Mouse (Mus musculus): ENCODE results near the gene Hist1h4b. TPM values are rescaled to one million over a fixed set of nuclear protein-coding genes. Genes with fewer than 3 reads are reported as not detected.
A peak's percentile ranks its signal among the peaks of the same experiment; 100 is the strongest.

Gene Hist1h4b
- polyA plus RNA-seq, 2 experiments, result 4.4 to 26.6 TPM

- DNase-seq (ENCODE audit: low spot score) (no peak), ATAC-seq (ENCODE audit: low FRiP score, low read depth) (no peak)
- Histone ChIP-seq H3K36me3 (ENCODE audit: control insufficient read depth, insufficient read depth, low read length) (no peaks in the 10 kb centered on the region), H3K4me3 (replicated peaks; ENCODE audit: low read length) (no peak overlapping the region), H3K9me3 (ENCODE audit: control insufficient read depth, low read length) (no peaks in the 10 kb centered on the region), H3K27ac (replicated peaks; ENCODE audit: low read depth, low read length) (0 out of 2 replicates have a peak overlapping the region, but pooled peaks have one; percentile 10), H3K9ac (ENCODE audit: low read depth, low read length, severe bottlenecking) (no peak overlapping the region), H3K4me1 (ENCODE audit: control insufficient read depth, insufficient read depth, low read length) (peaks cover 22% of the 10 kb centered on the region), H3K4me2 (replicated peaks; ENCODE audit: low read depth, low read length, severe bottlenecking) (no peak overlapping the region), H3K27me3 (ENCODE audit: control insufficient read depth, insufficient read depth, low read length) (no peaks in the 10 kb centered on the region)
- 79% methylated on average over 3 of the region's 3 CpGs for WGBS
- TF ChIP-seq POLR2A (IDR thresholded peaks at IDR 0.05; ENCODE audit: borderline replicate concordance, extremely low read depth, insufficient read depth, insufficient read length), result no peak
Measured at GRCm38 (mm10) chr13:23759251-23759771, 2.5 kb downstream of the Hist1h4b start.

- Histone ChIP-seq H3K36me3 (ENCODE audit: control insufficient read depth, insufficient read depth, low read length) (no peaks in the 10 kb centered on the region), H3K27ac (replicated peaks; ENCODE audit: low read depth, low read length) (peak overlapping the region; percentile 94; the same call in 1 of the 2 replicates), H3K9ac (ENCODE audit: low read depth, low read length, severe bottlenecking) (no peak overlapping the region), H3K4me1 (ENCODE audit: control insufficient read depth, insufficient read depth, low read length) (peaks cover 24% of the 10 kb centered on the region), H3K27me3 (ENCODE audit: control insufficient read depth, insufficient read depth, low read length) (no peaks in the 10 kb centered on the region), H3K4me2 (replicated peaks; ENCODE audit: low read depth, low read length, severe bottlenecking) (peak overlapping the region; percentile 85), H3K9me3 (ENCODE audit: control insufficient read depth, low read length) (no peaks in the 10 kb centered on the region), H3K4me3 (replicated peaks; ENCODE audit: low read length) (peak overlapping the region; percentile 52)
- TF ChIP-seq POLR2A (IDR thresholded peaks at IDR 0.05; ENCODE audit: borderline replicate concordance, extremely low read depth, insufficient read depth, insufficient read length), result no peak
- whole genome bisulfite sequencing, result 74% methylated on average over 1 of the region's 1 CpGs
- DNase-seq (ENCODE audit: low spot score) (no peak), ATAC-seq (ENCODE audit: low FRiP score, low read depth) (no peak)
Measured at GRCm38 (mm10) chr13:23759916-23760239, 3.1 kb downstream of the Hist1h4b start.

DNA sequence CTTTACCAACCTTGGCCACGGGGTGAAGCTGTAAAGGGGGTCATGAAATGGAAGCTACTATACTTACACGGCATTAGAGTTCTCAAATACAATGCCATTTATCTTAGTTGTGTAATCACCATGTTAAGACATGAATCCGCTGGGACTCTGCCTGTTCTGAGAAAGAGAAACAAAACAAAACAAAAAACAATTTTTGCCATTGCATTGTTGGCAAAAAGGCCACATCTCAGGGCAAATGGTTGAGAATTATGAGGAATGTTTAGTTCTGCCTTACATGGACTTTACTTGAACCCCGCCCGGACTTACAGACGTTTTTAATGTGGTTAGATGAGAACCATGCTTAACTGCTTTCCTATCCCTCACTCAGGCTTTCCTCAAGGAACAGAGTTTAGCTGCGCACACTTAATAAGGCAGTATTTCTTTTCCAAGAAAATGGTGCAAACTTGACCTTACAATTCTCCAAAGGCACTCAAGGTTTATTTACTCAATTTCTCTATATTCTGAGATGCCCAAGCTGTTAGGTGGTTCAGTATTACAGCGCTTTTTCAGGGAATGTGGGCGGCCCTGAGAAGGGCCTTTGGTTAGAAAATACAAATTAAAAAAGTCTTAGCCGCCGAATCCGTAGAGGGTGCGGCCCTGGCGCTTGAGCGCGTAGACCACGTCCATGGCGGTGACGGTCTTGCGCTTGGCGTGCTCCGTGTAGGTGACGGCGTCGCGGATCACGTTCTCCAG is 3.6 kb downstream of the Hist1h4b start:
- peak overlapping the region; percentile 52 for H3K4me3 ChIP-seq (replicated peaks; ENCODE audit: low read length)
- 1% methylated on average over 21 of the region's 27 CpGs for WGBS
- no peak for TF ChIP-seq POLR2A (IDR thresholded peaks at IDR 0.05; ENCODE audit: borderline replicate concordance, extremely low read depth, insufficient read depth, insufficient read length)
- DNase-seq (ENCODE audit: low spot score) (peak; percentile 49), ATAC-seq (ENCODE audit: low FRiP score, low read depth) (0 out of 2 replicates have a peak, but pooled peaks have one; percentile 0)
- H3K9ac ChIP-seq (ENCODE audit: low read depth, low read length, severe bottlenecking), result peak overlapping the region; percentile 51
- H3K27me3 ChIP-seq (ENCODE audit: control insufficient read depth, insufficient read depth, low read length), result no peaks in the 10 kb centered on the region
- H3K4me1 ChIP-seq (ENCODE audit: control insufficient read depth, insufficient read depth, low read length), result peaks cover 24% of the 10 kb centered on the region
- no peaks in the 10 kb centered on the region for H3K9me3 ChIP-seq (ENCODE audit: control insufficient read depth, low read length)
- peak overlapping the region; percentile 85 for H3K4me2 ChIP-seq (replicated peaks; ENCODE audit: low read depth, low read length, severe bottlenecking)
- H3K36me3 ChIP-seq (ENCODE audit: control insufficient read depth, insufficient read depth, low read length), result no peaks in the 10 kb centered on the region
- peak overlapping the region; percentile 94 for H3K27ac ChIP-seq (replicated peaks; ENCODE audit: low read depth, low read length)

GRCm38 (mm10) chr13:23760972-23761864 is 4.4 kb downstream of the Hist1h4b start, which contains the start of gene Hist1h4a:
TSS of gene Hist1h4a (minus strand) at chr13:23761230.
- peak; percentile 78 for ATAC-seq (ENCODE audit: low FRiP score, low read depth)
- no peaks in the 10 kb centered on the region for H3K36me3 ChIP-seq (ENCODE audit: control insufficient read depth, insufficient read depth, low read length)
- H3K9ac ChIP-seq (ENCODE audit: low read depth, low read length, severe bottlenecking), result peak within 1 kb of the TSS; percentile 64
- H3K4me1 ChIP-seq (ENCODE audit: control insufficient read depth, insufficient read depth, low read length), result peaks cover 24% of the 10 kb centered on the region
- H3K27me3 ChIP-seq (ENCODE audit: control insufficient read depth, insufficient read depth, low read length), result no peaks in the 10 kb centered on the region
- under 1% methylated on average over 54 of the region's 72 CpGs for WGBS
- H3K4me3 ChIP-seq (replicated peaks; ENCODE audit: low read length), result peak within 1 kb of the TSS; percentile 52
- H3K27ac ChIP-seq (replicated peaks; ENCODE audit: low read depth, low read length), result peak within 1 kb of the TSS; percentile 94
- H3K4me2 ChIP-seq (replicated peaks; ENCODE audit: low read depth, low read length, severe bottlenecking), result peak within 1 kb of the TSS; percentile 85
- H3K9me3 ChIP-seq (ENCODE audit: control insufficient read depth, low read length), result no peaks in the 10 kb centered on the region
- peak; percentile 99 for DNase-seq (ENCODE audit: low spot score)
- TF ChIP-seq POLR2A (IDR thresholded peaks at IDR 0.05; ENCODE audit: borderline replicate concordance, extremely low read depth, insufficient read depth, insufficient read length), result peak; percentile 98; the same call in 1 of the 2 replicates
